Mouse (Mus musculus): ENCODE results near the gene Prune1. TPM values are rescaled to one million over a fixed set of nuclear protein-coding genes. Genes with fewer than 3 reads are reported as not detected.

Gene Prune1
- polyA plus RNA-seq, 1 experiment, result 24.8 TPM

GRCm38 (mm10) chr3:95210585-95210984 lies 71.3 kb downstream of the Prune1 start:
- Histone ChIP-seq H3K4me3 (ENCODE audit: insufficient read depth, low read length) (no peak overlapping the region), H3K4me1 (ENCODE audit: control insufficient read depth, insufficient read depth, low read length) (no peaks in the 10 kb centered on the region), H3K27ac (ENCODE audit: insufficient read depth, low read length) (no peak overlapping the region)
- no peak for TF ChIP-seq POLR2A (IDR thresholded peaks at IDR 0.05; ENCODE audit: extremely low read depth, insufficient read depth, low read length)
- TF ChIP-seq CTCF (IDR thresholded peaks at IDR 0.05; ENCODE audit: extremely low read depth, insufficient read depth, low read length), result no peak

GRCm38 (mm10) chr3:95208286-95208685 lies 73.6 kb downstream of the Prune1 start:
- no peak for TF ChIP-seq CTCF (IDR thresholded peaks at IDR 0.05; ENCODE audit: extremely low read depth, insufficient read depth, low read length)
- TF ChIP-seq POLR2A (IDR thresholded peaks at IDR 0.05; ENCODE audit: extremely low read depth, insufficient read depth, low read length), result no peak
- Histone ChIP-seq H3K4me3 (ENCODE audit: insufficient read depth, low read length) (no peak overlapping the region), H3K27ac (ENCODE audit: insufficient read depth, low read length) (no peak overlapping the region), H3K4me1 (ENCODE audit: control insufficient read depth, insufficient read depth, low read length) (peaks cover 2% of the 10 kb centered on the region; the same call in 1 of the 2 replicates)

DNA sequence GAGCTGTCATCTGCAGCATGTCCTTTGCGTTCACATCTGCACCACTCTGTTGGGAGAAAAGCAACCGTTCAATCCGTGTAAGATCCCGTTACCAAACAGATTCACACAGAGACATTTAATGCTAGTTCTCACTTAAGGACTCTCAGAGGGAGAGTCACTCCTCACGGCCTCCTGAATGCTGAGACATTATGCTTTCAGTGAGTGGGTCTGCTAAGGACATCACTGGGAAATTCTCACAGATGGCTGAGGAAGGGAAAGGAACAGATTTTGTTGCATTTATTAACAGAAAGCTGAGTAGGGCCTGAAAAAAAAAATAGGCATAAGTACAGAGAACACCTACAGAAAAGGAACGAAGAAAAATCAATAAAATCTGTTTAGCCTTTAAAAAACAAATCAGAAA lies 78.0 kb downstream of the Prune1 start:
- Histone ChIP-seq H3K4me1 (ENCODE audit: control insufficient read depth, insufficient read depth, low read length) (peaks cover 6% of the 10 kb centered on the region; the same call in 1 of the 2 replicates), H3K4me3 (ENCODE audit: insufficient read depth, low read length) (no peak overlapping the region), H3K27ac (ENCODE audit: insufficient read depth, low read length) (no peak overlapping the region)
- TF ChIP-seq CTCF (IDR thresholded peaks at IDR 0.05; ENCODE audit: extremely low read depth, insufficient read depth, low read length), result no peak
- TF ChIP-seq POLR2A (IDR thresholded peaks at IDR 0.05; ENCODE audit: extremely low read depth, insufficient read depth, low read length), result no peak

Other genes with a start within 250 kb of the Prune1 start
- 193 and 203 TPM in 2 replicates for gene Psmd4, start 239.5 kb downstream of the Prune1 start, polyA plus RNA-seq (2012; rRNA removed)
- gene Pip5k1a, start 175.1 kb downstream of the Prune1 start, polyA plus RNA-seq (2012; rRNA removed), result 41.1 and 41.7 TPM in 2 replicates
- gene Vps72, start 171.1 kb downstream of the Prune1 start, polyA plus RNA-seq (2012; rRNA removed), result 48.0 and 52.4 TPM in 2 replicates
- gene Tmod4, start 157.6 kb downstream of the Prune1 start, polyA plus RNA-seq (2012; rRNA removed), result 0.72 and 0.77 TPM in 2 replicates
- gene Scnm1, start 148.1 kb downstream of the Prune1 start, polyA plus RNA-seq (2012; rRNA removed), result 114 and 124 TPM in 2 replicates
- gene Lysmd1, start 148.0 kb downstream of the Prune1 start, polyA plus RNA-seq (2012; rRNA removed), result 21.4 and 21.6 TPM in 2 replicates
- 5.1 and 5.2 TPM in 2 replicates for gene Tnfaip8l2, start 139.7 kb downstream of the Prune1 start, polyA plus RNA-seq (2012; rRNA removed)
- gene Sema6c, start 121.6 kb downstream of the Prune1 start, polyA plus RNA-seq (2012; rRNA removed), result 26.1 and 29.0 TPM in 2 replicates
- gene Gabpb2, start 64.2 kb downstream of the Prune1 start, polyA plus RNA-seq (2012; rRNA removed), result 12.1 and 12.8 TPM in 2 replicates
- gene Cdc42se1, start 53.3 kb downstream of the Prune1 start, polyA plus RNA-seq (2012; rRNA removed), result 65.4 and 66.6 TPM in 2 replicates
- gene Mllt11, start 49.9 kb downstream of the Prune1 start, polyA plus RNA-seq (2012; rRNA removed), result 428 and 469 TPM in 2 replicates
- gene Gm128, start 40.5 kb downstream of the Prune1 start, polyA plus RNA-seq (2012; rRNA removed), result 0.23 and 0.25 TPM in 2 replicates
- 0.17 and 0.61 TPM in 2 replicates for gene Bnipl, start 30.9 kb downstream of the Prune1 start, polyA plus RNA-seq (2012; rRNA removed)
- gene Mindy1, start 731 bp downstream of the Prune1 start, polyA plus RNA-seq (2012; rRNA removed), result 29.6 and 33.9 TPM in 2 replicates
- 2.3 and 2.4 TPM in 2 replicates for gene Anxa9, start 25.1 kb upstream of the Prune1 start, polyA plus RNA-seq (2012; rRNA removed)
- 101 and 110 TPM in 2 replicates for gene Cers2, start 32.7 kb upstream of the Prune1 start, polyA plus RNA-seq (2012; rRNA removed)
- 34.6 and 37.5 TPM in 2 replicates for gene Setdb1, start 75.1 kb upstream of the Prune1 start, polyA plus RNA-seq (2012; rRNA removed)
- gene 4930558C23Rik, start 120.8 kb upstream of the Prune1 start, polyA plus RNA-seq (2012; rRNA removed), result not detected in 2 replicates
- 42.3 and 47.6 TPM in 2 replicates for gene Arnt, start 152.3 kb upstream of the Prune1 start, polyA plus RNA-seq (2012; rRNA removed)
- 5.5 and 6.7 TPM in 2 replicates for gene Ctsk, start 217.2 kb upstream of the Prune1 start, polyA plus RNA-seq (2012; rRNA removed)
- 95.5 and 100 TPM in 2 replicates for gene Ctss, start 244.7 kb upstream of the Prune1 start, polyA plus RNA-seq (2012; rRNA removed)

All from cortical plate, adult 2 months (tissue).